Mouse (Mus musculus) lung, postnatal 25 days (tissue): ENCODE data around the gene Gm15056.

ENCODE experiments used
- DNase-seq: peaks from one replicate; pipeline ENCODE4 v3.0.0; 2022; ENCODE audit warnings: low spot score

Gene Gm15056

DNA sequence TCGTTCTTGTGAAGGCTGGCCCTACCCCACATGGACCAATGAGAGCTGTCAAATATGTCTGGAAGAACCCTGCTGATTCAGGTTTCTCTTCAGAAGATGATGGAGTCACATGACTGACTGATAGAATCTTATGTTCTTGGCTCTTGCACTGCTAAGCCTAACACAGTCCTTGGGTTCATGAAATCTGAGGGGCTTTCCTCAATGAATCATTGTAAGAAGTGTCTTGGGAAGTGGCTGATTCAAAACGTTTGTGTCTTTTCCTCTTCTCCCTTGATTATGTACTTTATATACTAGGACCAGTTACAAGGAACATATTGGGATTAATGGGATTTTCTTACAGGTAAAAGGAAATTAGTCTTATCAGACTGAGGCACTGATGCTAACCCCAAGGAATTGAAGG lies at the start of gene Gm15056:
TSS of gene Gm15056 (minus strand) at position 101 of the 400 bp plus-strand sequence.
- DNase-seq: no peak

DNA sequence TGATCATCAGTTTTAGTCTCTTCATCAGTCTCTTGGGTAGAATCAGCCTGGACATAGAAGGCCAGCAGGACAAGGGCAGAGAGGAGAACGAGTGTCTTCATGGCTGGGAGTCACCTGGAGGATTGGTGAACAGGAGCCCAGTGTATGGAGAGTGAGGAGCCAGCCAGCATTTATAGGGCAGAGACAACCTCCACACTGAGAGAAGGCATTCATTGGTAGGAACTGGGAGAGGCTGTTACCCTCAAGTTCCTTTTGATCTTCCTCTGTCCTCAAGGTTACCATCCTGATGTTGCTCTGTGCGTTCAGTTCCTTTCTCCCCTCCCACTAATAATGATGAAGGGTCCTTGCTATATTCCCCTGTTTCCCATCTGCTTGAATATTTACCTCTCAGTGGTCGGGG lies 42.2 kb upstream of the Gm15056 start, which contains the start of gene AY761185:
TSS of gene AY761185 (minus strand) at position 101 of the 400 bp plus-strand sequence.
- no peak for DNase-seq

DNA sequence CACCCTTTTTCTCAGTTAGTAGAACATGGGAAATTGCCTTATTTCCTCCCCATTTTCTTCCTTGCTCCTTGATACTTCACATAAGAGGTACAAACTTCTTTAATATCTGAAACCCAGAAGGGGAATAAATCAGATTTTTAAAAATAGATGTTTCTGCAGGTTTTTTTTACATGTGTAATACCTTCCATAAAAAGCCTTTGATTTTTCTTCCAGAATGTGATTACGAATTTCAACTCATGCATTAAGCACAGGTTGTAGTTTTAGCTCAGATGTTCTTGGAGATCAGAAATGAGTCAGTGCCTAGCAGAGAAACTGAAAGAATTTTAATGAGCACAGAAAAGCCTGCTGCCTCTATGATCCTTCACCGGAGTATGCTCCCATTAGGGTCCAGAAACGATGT lies 19.5 kb upstream of the Gm15056 start, which contains the start of gene Gm6040:
TSS of gene Gm6040 (minus strand) at position 101 of the 400 bp plus-strand sequence.
- no peak for DNase-seq

DNA sequence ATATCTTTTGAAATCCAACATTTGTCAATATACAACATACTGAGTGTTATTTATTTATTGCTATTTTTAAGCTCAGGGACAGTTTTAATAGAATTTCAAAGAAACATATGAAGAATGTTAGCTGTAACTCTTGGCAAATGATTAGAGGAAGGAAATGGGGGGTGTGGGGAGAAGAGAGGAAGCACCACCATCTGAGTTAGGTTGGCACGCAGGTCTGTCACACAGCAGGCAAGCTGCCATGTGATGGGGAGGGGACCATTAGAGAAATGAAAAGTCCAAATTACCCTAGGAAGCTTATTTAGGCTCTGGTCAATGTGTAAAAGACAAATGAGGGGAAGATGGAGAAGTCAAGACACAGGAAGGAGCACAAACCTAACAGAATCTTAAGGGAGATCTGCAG lies 9.9 kb upstream of the Gm15056 start:
- DNase-seq: no peak

DNA sequence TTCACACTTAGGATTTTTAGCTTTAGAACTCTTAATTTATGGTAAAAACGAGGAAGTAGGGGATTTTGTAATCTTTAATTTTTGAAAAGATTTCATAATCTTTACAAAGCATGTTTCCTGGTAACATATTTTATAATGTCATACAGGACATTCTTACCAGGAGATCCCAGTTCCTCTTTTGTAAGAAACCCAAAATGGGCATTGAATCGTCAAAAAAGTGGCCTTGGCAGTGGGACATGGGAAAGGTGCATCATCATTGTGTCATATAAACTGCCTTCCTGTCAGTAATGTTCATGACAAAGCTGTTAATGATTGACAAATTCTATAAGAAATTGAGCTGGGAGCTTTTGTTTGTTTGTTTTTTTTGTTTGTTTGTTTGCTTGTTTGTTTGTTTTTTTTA lies 5.8 kb upstream of the Gm15056 start:
- no peak for DNase-seq

DNA sequence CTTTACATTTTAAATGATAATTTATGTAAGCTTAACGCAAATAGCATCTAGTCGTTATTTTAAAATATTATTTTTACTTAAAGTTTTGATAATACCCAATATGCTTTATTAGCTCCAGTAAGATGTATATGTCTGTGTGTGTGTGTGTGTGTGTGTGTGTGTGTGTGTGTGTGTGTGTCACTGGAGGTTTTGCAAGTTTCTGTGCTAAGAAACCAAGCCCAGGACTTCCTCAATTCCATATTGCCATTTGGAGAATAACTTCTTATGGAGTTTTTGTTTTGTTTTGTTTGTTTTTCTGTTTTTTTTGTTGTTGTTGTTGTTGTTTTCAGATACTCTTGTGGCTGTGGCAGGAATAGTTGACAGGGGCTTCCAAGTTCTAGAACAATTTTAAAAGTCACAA lies 4.7 kb upstream of the Gm15056 start:
- DNase-seq: no peak

DNA sequence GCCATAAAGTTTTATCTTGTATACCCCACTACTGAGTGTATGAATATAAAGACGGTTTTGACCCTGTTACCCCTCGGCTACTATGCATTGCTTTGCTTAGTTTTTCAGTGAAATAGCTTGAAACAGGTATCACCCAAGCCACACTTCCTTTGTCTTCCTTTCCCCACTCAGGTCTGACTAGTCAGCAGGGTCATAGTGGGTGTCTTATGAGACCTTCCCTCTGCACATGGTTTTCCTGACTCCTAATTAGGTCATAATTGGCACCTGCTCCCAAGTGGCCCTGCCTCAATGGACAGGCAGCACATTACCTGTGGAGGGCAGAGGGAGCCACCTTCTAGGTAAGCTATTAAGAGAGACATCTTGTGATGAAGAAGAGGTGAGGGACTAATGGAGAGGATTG lies 10.1 kb downstream of the Gm15056 start, which contains the start of gene Defb33:
TSS of gene Defb33 (plus strand) at position 301 of the 400 bp plus-strand sequence.
- no peak for DNase-seq

DNA sequence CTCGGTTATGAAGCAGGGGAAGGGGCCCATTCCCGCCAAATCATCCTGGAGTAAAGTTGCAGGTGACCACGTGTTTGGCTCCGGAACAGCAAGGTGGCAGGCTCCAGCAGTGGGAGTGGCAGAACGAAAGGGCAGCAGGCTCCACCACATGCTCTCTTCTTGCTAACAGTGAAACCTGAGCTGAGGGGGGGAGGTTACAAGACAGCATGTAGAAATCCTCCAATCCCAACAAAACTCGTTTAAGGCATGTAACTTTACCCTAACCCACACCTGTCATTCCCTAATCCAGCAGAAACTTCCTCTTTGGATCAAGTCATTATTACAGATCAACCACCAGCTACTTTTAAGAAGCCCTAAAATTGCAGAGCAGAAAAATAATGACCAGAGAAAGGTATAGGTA lies 27.8 kb downstream of the Gm15056 start:
- DNase-seq: no peak
